In genomic region chr10:86381150-86381921, GRCm38 (mm10) we compare ENCODE assay signal across 28 mouse cellular contexts.
DNase-seq lines count a peak whose midpoint lies in the region; ATAC-seq and TF ChIP-seq lines count a peak whose summit lies in the region.
"Had no signal": no experiment of that assay in that cellular context is flagged by ENCODE, and none has a peak within 500 bp of the region (broad histone marks: within the 10 kb centered on the region; RNA-seq: fewer than 3 reads in every experiment).

No protein-coding gene starts in this region.

- H3K4me3 ChIP-seq in heart, embryonic 10.5 days: no peak overlapping the region
- H3K4me3 ChIP-seq in heart, embryonic 11.5 days (ENCODE audit: low read depth, low read length): no peak overlapping the region
- no peak overlapping the region for H3K4me3 ChIP-seq in stomach, embryonic 14.5 days (ENCODE audit: low read depth, low read length)
- H3K4me3 ChIP-seq in stomach, postnatal 0 days (ENCODE audit: low read depth, low read length): no peak overlapping the region
- H3K4me3 ChIP-seq in intestine, embryonic 15.5 days (replicated peaks): no peak overlapping the region
- H3K4me3 ChIP-seq: embryonic facial prominence, embryonic 13.5 days; forebrain, embryonic 13.5 days; hindbrain, embryonic 10.5 days; layer of hippocampus, adult 2 months; limb, embryonic 13.5 days; lung, embryonic 15.5 days; midbrain, embryonic 10.5 days; myocyte; neural tube, embryonic 12.5 days had no signal

- no peak for TF ChIP-seq EP300 in stomach, postnatal 0 days (optimal IDR thresholded peaks at IDR 0.05)

- H3K4me2 ChIP-seq in heart, embryonic 11.5 days: no peak overlapping the region
- H3K4me2 ChIP-seq in stomach, embryonic 14.5 days (replicated peaks; ENCODE audit: low read depth, low read length): no peak overlapping the region
- H3K4me2 ChIP-seq in stomach, postnatal 0 days (replicated peaks; ENCODE audit: low read depth): no peak overlapping the region
- no peak overlapping the region for H3K4me2 ChIP-seq in intestine, embryonic 15.5 days (replicated peaks)
- H3K4me2 ChIP-seq: embryonic facial prominence, embryonic 13.5 days; forebrain, embryonic 13.5 days; limb, embryonic 13.5 days; liver, embryonic 11.5 days; lung, embryonic 15.5 days; neural tube, embryonic 12.5 days had no signal

- DNase-seq in heart, embryonic 10.5 days (ENCODE audit: low spot score): peak; percentile 66
- no peak for DNase-seq in stomach, postnatal 0 days (ENCODE audit: low spot score)
- peak; percentile 20 for DNase-seq in yolk sac, embryonic 10.5 days (ENCODE audit: low spot score)
- DNase-seq in left cerebral cortex, postnatal 4 days: no peak
- no peak for DNase-seq in left cerebral cortex, adult 18-20 months (ENCODE audit: low spot score in 2 of 2)
- DNase-seq: adrenal gland, postnatal 10 days; cerebellum, adult 8-10 months; cerebellum, postnatal 25 days; gastrocnemius, postnatal 25 days; heart, adult 18-20 months; heart, postnatal 14 days; kidney, adult 2 months; kidney, postnatal 36 days had no signal

- no peak overlapping the region for H3K9ac ChIP-seq in heart, embryonic 11.5 days (ENCODE audit: low read depth, low read length)
- no peak overlapping the region for H3K9ac ChIP-seq in stomach, embryonic 14.5 days (replicated peaks; ENCODE audit: low read depth, low read length)
- H3K9ac ChIP-seq in stomach, postnatal 0 days (ENCODE audit: low read length): no peak overlapping the region
- no peak overlapping the region for H3K9ac ChIP-seq in intestine, embryonic 15.5 days
- H3K9ac ChIP-seq: embryonic facial prominence, embryonic 13.5 days; forebrain, embryonic 13.5 days; limb, embryonic 13.5 days; lung, embryonic 15.5 days; neural tube, embryonic 12.5 days had no signal

- H3K36me3 ChIP-seq in heart, embryonic 10.5 days: no peaks in the 10 kb centered on the region
- no peaks in the 10 kb centered on the region for H3K36me3 ChIP-seq in heart, embryonic 11.5 days (ENCODE audit: control insufficient read depth, insufficient read depth, low read length)
- no peaks in the 10 kb centered on the region for H3K36me3 ChIP-seq in stomach, embryonic 14.5 days (ENCODE audit: control insufficient read depth, insufficient read depth, low read length)
- no peaks in the 10 kb centered on the region for H3K36me3 ChIP-seq in stomach, postnatal 0 days (ENCODE audit: control insufficient read depth, insufficient read depth, low read length)
- H3K36me3 ChIP-seq in intestine, embryonic 15.5 days: no peaks in the 10 kb centered on the region
- H3K36me3 ChIP-seq: embryonic facial prominence, embryonic 13.5 days; hindbrain, embryonic 10.5 days; limb, embryonic 13.5 days; lung, embryonic 15.5 days; midbrain, embryonic 10.5 days; neural tube, embryonic 12.5 days had no signal

- no peak overlapping the region for H3K27ac ChIP-seq in heart, embryonic 10.5 days
- no peak overlapping the region for H3K27ac ChIP-seq in heart, embryonic 11.5 days (ENCODE audit: low read depth, low read length)
- peak overlapping the region; percentile 79; the same call in 1 of the 2 replicates for H3K27ac ChIP-seq in stomach, embryonic 14.5 days (ENCODE audit: low read length)
- no peak overlapping the region for H3K27ac ChIP-seq in stomach, postnatal 0 days (replicated peaks)
- peak overlapping the region; percentile 58; the same call in 1 of the 2 replicates for H3K27ac ChIP-seq in intestine, embryonic 15.5 days
- H3K27ac ChIP-seq: embryonic facial prominence, embryonic 13.5 days; forebrain, embryonic 13.5 days; hindbrain, embryonic 10.5 days; layer of hippocampus, adult 2 months; limb, embryonic 13.5 days; lung, embryonic 15.5 days; midbrain, embryonic 10.5 days; neural tube, embryonic 12.5 days had no signal

- intact Hi-C loops in left cerebral cortex, postnatal 4 days (cut with DNase I): loop anchor here (5.0 kb wide), 1 partner anchor 314 kb away; no protein-coding TSS in a partner anchor

- H3K27me3 ChIP-seq in heart, embryonic 10.5 days (ENCODE audit: insufficient read depth, poor library complexity, severe bottlenecking): no peaks in the 10 kb centered on the region
- no peaks in the 10 kb centered on the region for H3K27me3 ChIP-seq in heart, embryonic 11.5 days (ENCODE audit: control insufficient read depth, insufficient read depth, low read length)
- no peaks in the 10 kb centered on the region for H3K27me3 ChIP-seq in stomach, embryonic 14.5 days (ENCODE audit: control insufficient read depth, insufficient read depth, low read length)
- H3K27me3 ChIP-seq in stomach, postnatal 0 days (ENCODE audit: control insufficient read depth, insufficient read depth, low read length): no peaks in the 10 kb centered on the region
- no peaks in the 10 kb centered on the region for H3K27me3 ChIP-seq in intestine, embryonic 15.5 days (replicated peaks)
- H3K27me3 ChIP-seq: embryonic facial prominence, embryonic 13.5 days; forebrain, embryonic 13.5 days; limb, embryonic 13.5 days; lung, embryonic 15.5 days; neural tube, embryonic 12.5 days; Patski had no signal

- no peaks in the 10 kb centered on the region for H3K9me3 ChIP-seq in heart, embryonic 10.5 days
- H3K9me3 ChIP-seq in heart, embryonic 11.5 days (replicated peaks; ENCODE audit: control insufficient read depth, low read length): no peaks in the 10 kb centered on the region
- no peaks in the 10 kb centered on the region for H3K9me3 ChIP-seq in stomach, embryonic 14.5 days (ENCODE audit: control insufficient read depth, low read depth, low read length)
- no peaks in the 10 kb centered on the region for H3K9me3 ChIP-seq in stomach, postnatal 0 days (ENCODE audit: control insufficient read depth, low read length)
- H3K9me3 ChIP-seq in intestine, embryonic 15.5 days: no peaks in the 10 kb centered on the region
- H3K9me3 ChIP-seq: embryonic facial prominence, embryonic 13.5 days; forebrain, embryonic 13.5 days; hindbrain, embryonic 10.5 days; limb, embryonic 13.5 days; lung, embryonic 15.5 days; midbrain, embryonic 10.5 days; neural tube, embryonic 12.5 days had no signal

- no peak for ATAC-seq in heart, embryonic 11.5 days (replicated peaks; ENCODE audit: insufficient number of reproducible peaks, low FRiP score, low TSS enrichment)
- ATAC-seq in stomach, embryonic 14.5 days (ENCODE audit: insufficient number of reproducible peaks, insufficient read depth, low FRiP score, low read depth): peak; percentile 35; the same call in 1 of the 2 replicates
- no peak for ATAC-seq in stomach, postnatal 0 days (ENCODE audit: low FRiP score, low TSS enrichment)
- ATAC-seq in intestine, embryonic 15.5 days: 0 out of 2 replicates have a peak, but pooled peaks have one; percentile 30
- ATAC-seq: forebrain, embryonic 13.5 days; hindbrain, embryonic 16.5 days; Patski had no signal

- 46% methylated on average over 9 of the region's 9 CpGs for WGBS in heart, embryonic 10.5 days
- 37% methylated on average over 9 of the region's 9 CpGs for WGBS in heart, embryonic 11.5 days (ENCODE audit: insufficient replicate concordance)
- WGBS in stomach, embryonic 14.5 days: 24% methylated on average over 9 of the region's 9 CpGs
- WGBS in stomach, postnatal 0 days: 47% methylated on average over 9 of the region's 9 CpGs
- WGBS in intestine, embryonic 15.5 days: 35% methylated on average over 9 of the region's 9 CpGs

- no peak for TF ChIP-seq CTCF in stomach, postnatal 0 days (IDR thresholded peaks at IDR 0.05; ENCODE audit: low read depth)

- H3K4me1 ChIP-seq in heart, embryonic 10.5 days: peaks cover 15% of the 10 kb centered on the region
- peaks cover 11% of the 10 kb centered on the region for H3K4me1 ChIP-seq in heart, embryonic 11.5 days (ENCODE audit: control insufficient read depth, insufficient read depth, low read length)
- H3K4me1 ChIP-seq in stomach, embryonic 14.5 days (ENCODE audit: control insufficient read depth, insufficient read depth, low read length): peaks cover 6% of the 10 kb centered on the region
- no peaks in the 10 kb centered on the region for H3K4me1 ChIP-seq in stomach, postnatal 0 days (replicated peaks; ENCODE audit: control insufficient read depth, insufficient read depth)
- H3K4me1 ChIP-seq in intestine, embryonic 15.5 days (replicated peaks): peaks cover 7% of the 10 kb centered on the region; the same call in 1 of the 2 replicates
- H3K4me1 ChIP-seq: forebrain, embryonic 13.5 days; lung, embryonic 15.5 days; midbrain, embryonic 10.5 days; neural tube, embryonic 12.5 days had no signal

Comparison
In these comparisons a context has a peak if more than half of its experiments do, and no peak if none do; other contexts are left out.
1. H3K27ac ChIP-seq: peak in stomach, embryonic 14.5 days (single experiment) and intestine, embryonic 15.5 days (single experiment); none in heart, embryonic 10.5 days (single experiment), heart, embryonic 11.5 days (single experiment) and stomach, postnatal 0 days (single experiment).
2. ATAC-seq: peak in stomach, embryonic 14.5 days (single experiment) and intestine, embryonic 15.5 days (single experiment); none in heart, embryonic 11.5 days (single experiment) and stomach, postnatal 0 days (single experiment).
3. DNase-seq: peak in heart, embryonic 10.5 days (single experiment) and yolk sac, embryonic 10.5 days (single experiment); none in stomach, postnatal 0 days (single experiment), left cerebral cortex, postnatal 4 days (single experiment) and left cerebral cortex, adult 18-20 months (0 of 2).